Mouse (Mus musculus): ENCODE data around the gene Atxn7l1. TPM values are rescaled to one million over a fixed set of nuclear protein-coding genes. Genes with fewer than 3 reads are reported as not detected.
A peak's percentile ranks its signal among the peaks of the same experiment; 100 is the strongest.

Gene Atxn7l1
- total and polyA plus RNA-seq, 2 experiments from 2014 or later, result 20.9 to 27.8 TPM

DNA sequence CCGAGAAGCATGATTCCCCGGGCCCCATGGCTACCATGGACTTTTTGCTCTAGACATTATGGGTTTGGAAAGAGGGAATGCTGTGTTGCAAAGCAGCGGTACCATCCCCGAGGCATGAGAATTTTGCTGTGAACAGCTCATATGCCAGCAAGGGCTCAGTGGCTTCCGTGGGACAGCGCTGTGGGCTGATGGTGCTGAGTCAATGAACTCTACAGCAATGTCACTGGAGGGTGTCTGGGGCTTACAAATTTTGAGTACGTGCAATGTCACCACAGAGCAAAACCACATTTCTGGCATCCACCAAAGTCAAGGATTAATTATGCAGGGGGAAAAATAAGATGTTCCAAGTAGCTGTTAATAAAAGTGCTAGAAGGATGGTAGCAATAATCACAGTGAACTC lies 42.6 kb downstream of the Atxn7l1 start:
- 94% methylated on average over 7 of the region's 7 CpGs for WGBS
- no peaks in the 10 kb centered on the region for H3K27me3 ChIP-seq (ENCODE audit: insufficient read depth, low read length)
- no peak for ATAC-seq (ENCODE audit: low FRiP score)
- H3K9ac ChIP-seq (replicated peaks; ENCODE audit: low read length, poor library complexity, severe bottlenecking), result no peak overlapping the region
- H3K9me3 ChIP-seq (ENCODE audit: low read length), result no peaks in the 10 kb centered on the region
- H3K27ac ChIP-seq (ENCODE audit: low read depth, low read length), result no peak overlapping the region
- TF ChIP-seq CTCF (IDR thresholded peaks at IDR 0.05), result no peak
- no peaks in the 10 kb centered on the region for H3K4me1 ChIP-seq (ENCODE audit: insufficient read depth, low read length)
- no peak overlapping the region for H3K4me2 ChIP-seq (ENCODE audit: low read depth, low read length, poor library complexity, severe bottlenecking)
- no peak for DNase-seq (ENCODE audit: low spot score)
- H3K4me3 ChIP-seq (ENCODE audit: low read depth, low read length), result no peak overlapping the region
- no peaks in the 10 kb centered on the region for H3K36me3 ChIP-seq (ENCODE audit: insufficient read depth, low read length)

DNA sequence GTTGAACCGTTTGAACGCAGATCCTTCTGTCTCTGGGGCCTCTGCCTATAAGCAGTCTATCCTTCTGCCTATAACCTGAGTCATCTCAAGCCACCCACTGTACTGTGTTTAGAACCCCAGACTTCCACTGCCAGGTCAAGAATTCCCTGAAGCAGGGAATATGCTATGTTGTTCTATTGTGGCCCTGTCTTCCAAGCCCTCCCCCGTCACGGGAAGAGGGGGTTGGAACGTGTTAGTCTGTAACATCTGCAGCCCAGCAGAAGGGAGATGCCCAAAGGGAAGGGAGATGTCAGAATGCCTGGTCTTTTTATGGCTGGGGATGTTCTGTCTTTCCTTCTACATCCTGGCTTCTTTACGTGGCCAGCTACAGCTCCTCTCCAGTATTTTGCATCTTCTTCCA lies 43.1 kb downstream of the Atxn7l1 start:
- H3K4me3 ChIP-seq (ENCODE audit: low read depth, low read length), result no peak overlapping the region
- ATAC-seq (ENCODE audit: low FRiP score) (no peak), DNase-seq (ENCODE audit: low spot score) (no peak)
- no peak overlapping the region for H3K4me2 ChIP-seq (ENCODE audit: low read depth, low read length, poor library complexity, severe bottlenecking)
- H3K4me1 ChIP-seq (ENCODE audit: insufficient read depth, low read length), result no peaks in the 10 kb centered on the region
- H3K9ac ChIP-seq (replicated peaks; ENCODE audit: low read length, poor library complexity, severe bottlenecking), result no peak overlapping the region
- no peak overlapping the region for H3K27ac ChIP-seq (ENCODE audit: low read depth, low read length)
- no peaks in the 10 kb centered on the region for H3K27me3 ChIP-seq (ENCODE audit: insufficient read depth, low read length)
- 79% methylated on average over 6 of the region's 6 CpGs for WGBS
- no peaks in the 10 kb centered on the region for H3K9me3 ChIP-seq (ENCODE audit: low read length)
- TF ChIP-seq CTCF (IDR thresholded peaks at IDR 0.05), result no peak
- no peaks in the 10 kb centered on the region for H3K36me3 ChIP-seq (ENCODE audit: insufficient read depth, low read length)

DNA sequence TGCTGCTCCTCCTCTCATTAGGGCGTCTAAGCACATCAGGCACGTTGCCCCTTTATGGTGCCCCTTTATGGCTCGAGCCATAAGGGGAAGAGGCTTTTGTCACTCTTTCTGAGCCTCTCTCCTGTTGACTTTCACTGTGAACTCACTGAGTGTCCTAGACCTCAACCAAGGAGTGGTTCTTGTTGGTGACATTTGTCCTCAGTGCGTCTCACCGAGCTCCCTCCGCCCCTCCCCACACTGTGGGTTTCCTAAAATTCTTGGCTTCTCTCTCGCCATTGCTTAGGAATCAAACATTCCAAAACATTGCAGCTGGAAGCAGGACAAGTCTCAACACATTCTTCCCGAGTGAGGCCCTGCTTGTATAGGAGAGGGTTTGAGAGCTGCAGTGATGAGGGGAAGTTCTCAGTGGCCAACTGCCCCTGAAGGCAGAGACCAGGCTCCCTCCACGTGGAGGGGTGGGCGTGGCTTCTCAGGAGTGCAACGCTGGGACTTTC lies 46.0 kb downstream of the Atxn7l1 start:
- H3K36me3 ChIP-seq (ENCODE audit: insufficient read depth, low read length), result no peaks in the 10 kb centered on the region
- peak; percentile 70 for DNase-seq (ENCODE audit: low spot score)
- no peaks in the 10 kb centered on the region for H3K4me1 ChIP-seq (ENCODE audit: insufficient read depth, low read length)
- no peaks in the 10 kb centered on the region for H3K27me3 ChIP-seq (ENCODE audit: insufficient read depth, low read length)
- TF ChIP-seq CTCF (IDR thresholded peaks at IDR 0.05), result no peak
- no peaks in the 10 kb centered on the region for H3K9me3 ChIP-seq (ENCODE audit: low read length)
- 0 out of 2 replicates have a peak, but pooled peaks have one; percentile 54 for ATAC-seq (ENCODE audit: low FRiP score)
- H3K27ac ChIP-seq (ENCODE audit: low read depth, low read length), result no peak overlapping the region
- H3K9ac ChIP-seq (replicated peaks; ENCODE audit: low read length, poor library complexity, severe bottlenecking), result no peak overlapping the region
- WGBS, result 48% methylated on average over 11 of the region's 11 CpGs
- H3K4me2 ChIP-seq (ENCODE audit: low read depth, low read length, poor library complexity, severe bottlenecking), result no peak overlapping the region
- no peak overlapping the region for H3K4me3 ChIP-seq (ENCODE audit: low read depth, low read length)

DNA sequence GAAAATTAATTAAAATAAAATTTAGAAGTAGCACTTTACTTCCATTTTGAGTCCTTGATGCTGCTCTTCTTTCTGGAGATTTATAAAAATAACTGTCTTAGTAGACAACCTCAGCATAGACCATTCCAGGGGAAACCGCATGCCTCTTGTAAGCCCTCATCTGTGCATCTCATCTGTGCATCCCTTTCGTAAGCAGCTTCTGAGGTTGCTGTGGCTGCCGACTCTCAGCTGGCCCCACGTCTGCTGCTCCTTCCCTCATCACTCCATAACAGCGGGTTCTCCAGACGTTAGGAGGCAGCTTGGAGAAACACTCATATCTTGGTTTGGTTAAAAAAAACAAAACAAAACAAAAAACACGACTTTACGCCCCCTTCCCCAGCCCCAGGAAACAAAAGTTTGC lies 47.7 kb downstream of the Atxn7l1 start:
- ATAC-seq (ENCODE audit: low FRiP score) (no peak), DNase-seq (ENCODE audit: low spot score) (no peak)
- Histone ChIP-seq H3K4me3 (ENCODE audit: low read depth, low read length) (no peak overlapping the region), H3K9me3 (ENCODE audit: low read length) (no peaks in the 10 kb centered on the region), H3K4me1 (ENCODE audit: insufficient read depth, low read length) (no peaks in the 10 kb centered on the region), H3K36me3 (ENCODE audit: insufficient read depth, low read length) (no peaks in the 10 kb centered on the region), H3K4me2 (ENCODE audit: low read depth, low read length, poor library complexity, severe bottlenecking) (no peak overlapping the region), H3K9ac (replicated peaks; ENCODE audit: low read length, poor library complexity, severe bottlenecking) (no peak overlapping the region), H3K27ac (ENCODE audit: low read depth, low read length) (no peak overlapping the region), H3K27me3 (ENCODE audit: insufficient read depth, low read length) (no peaks in the 10 kb centered on the region)
- no peak for TF ChIP-seq CTCF (IDR thresholded peaks at IDR 0.05)
- WGBS, result 43% methylated on average over 8 of the region's 8 CpGs

DNA sequence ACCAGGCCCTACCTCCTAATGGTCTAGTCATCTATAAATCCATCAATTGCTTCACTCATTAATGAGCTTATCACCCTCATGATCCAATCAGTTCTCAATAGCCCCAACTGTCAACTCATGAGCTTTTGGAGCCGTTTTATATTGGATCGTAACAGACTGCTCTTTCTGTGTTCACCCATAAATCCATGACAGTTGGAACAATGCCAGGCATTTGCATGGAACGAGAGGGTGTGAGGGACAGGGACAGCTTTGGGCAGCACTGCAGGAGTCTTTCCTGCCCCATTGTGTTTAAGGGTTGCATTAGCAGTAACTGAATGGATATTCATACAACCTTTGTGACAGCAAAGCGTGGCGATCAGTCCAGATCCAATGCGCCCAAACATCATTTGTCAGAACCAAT lies 49.8 kb downstream of the Atxn7l1 start:
- ATAC-seq (ENCODE audit: low FRiP score) (no peak), DNase-seq (ENCODE audit: low spot score) (peak; percentile 55)
- Histone ChIP-seq H3K36me3 (ENCODE audit: insufficient read depth, low read length) (no peaks in the 10 kb centered on the region), H3K27ac (ENCODE audit: low read depth, low read length) (no peak overlapping the region), H3K4me1 (ENCODE audit: insufficient read depth, low read length) (peaks cover 12% of the 10 kb centered on the region; the same call in 1 of the 2 replicates), H3K9me3 (ENCODE audit: low read length) (no peaks in the 10 kb centered on the region), H3K4me2 (ENCODE audit: low read depth, low read length, poor library complexity, severe bottlenecking) (no peak overlapping the region), H3K4me3 (ENCODE audit: low read depth, low read length) (no peak overlapping the region), H3K9ac (replicated peaks; ENCODE audit: low read length, poor library complexity, severe bottlenecking) (no peak overlapping the region), H3K27me3 (ENCODE audit: insufficient read depth, low read length) (no peaks in the 10 kb centered on the region)
- no peak for TF ChIP-seq CTCF (IDR thresholded peaks at IDR 0.05)
- WGBS, result 31% methylated on average over 6 of the region's 6 CpGs

DNA sequence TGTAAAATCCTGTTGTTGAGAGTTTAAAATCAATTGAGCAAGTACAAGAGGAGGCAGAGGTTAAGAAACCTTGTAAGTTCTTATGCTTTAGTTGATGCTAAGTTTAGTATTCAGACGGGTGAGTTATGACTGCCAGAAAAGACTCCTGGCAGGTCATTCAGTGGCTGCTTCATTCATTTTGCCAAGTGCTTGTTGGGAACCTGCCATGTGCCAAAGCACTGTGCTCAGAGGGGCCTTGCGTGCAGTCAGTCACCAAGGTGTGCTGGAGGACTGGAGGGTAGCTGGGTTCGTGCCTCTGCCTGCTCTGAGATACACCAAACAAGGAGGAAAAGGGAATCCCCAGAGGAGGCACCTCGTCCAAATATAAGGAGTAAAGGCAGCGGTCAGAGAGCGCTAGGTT lies 50.3 kb downstream of the Atxn7l1 start:
- 62% methylated on average over 6 of the region's 6 CpGs for WGBS
- Histone ChIP-seq H3K9me3 (ENCODE audit: low read length) (no peaks in the 10 kb centered on the region), H3K27ac (ENCODE audit: low read depth, low read length) (no peak overlapping the region), H3K36me3 (ENCODE audit: insufficient read depth, low read length) (no peaks in the 10 kb centered on the region), H3K27me3 (ENCODE audit: insufficient read depth, low read length) (no peaks in the 10 kb centered on the region), H3K4me2 (ENCODE audit: low read depth, low read length, poor library complexity, severe bottlenecking) (no peak overlapping the region), H3K9ac (replicated peaks; ENCODE audit: low read length, poor library complexity, severe bottlenecking) (no peak overlapping the region), H3K4me3 (ENCODE audit: low read depth, low read length) (no peak overlapping the region), H3K4me1 (ENCODE audit: insufficient read depth, low read length) (peaks cover 15% of the 10 kb centered on the region)
- ATAC-seq (ENCODE audit: low FRiP score) (no peak), DNase-seq (ENCODE audit: low spot score) (no peak)
- no peak for TF ChIP-seq CTCF (IDR thresholded peaks at IDR 0.05)
